Mouse (Mus musculus): ENCODE data around the gene Pex16.
"Not testable (repeated sequence)": the region's sequence is repeated elsewhere in the genome, so short reads cannot be mapped to it uniquely, and the experiment has no call there.

Pex16 gene

DNA sequence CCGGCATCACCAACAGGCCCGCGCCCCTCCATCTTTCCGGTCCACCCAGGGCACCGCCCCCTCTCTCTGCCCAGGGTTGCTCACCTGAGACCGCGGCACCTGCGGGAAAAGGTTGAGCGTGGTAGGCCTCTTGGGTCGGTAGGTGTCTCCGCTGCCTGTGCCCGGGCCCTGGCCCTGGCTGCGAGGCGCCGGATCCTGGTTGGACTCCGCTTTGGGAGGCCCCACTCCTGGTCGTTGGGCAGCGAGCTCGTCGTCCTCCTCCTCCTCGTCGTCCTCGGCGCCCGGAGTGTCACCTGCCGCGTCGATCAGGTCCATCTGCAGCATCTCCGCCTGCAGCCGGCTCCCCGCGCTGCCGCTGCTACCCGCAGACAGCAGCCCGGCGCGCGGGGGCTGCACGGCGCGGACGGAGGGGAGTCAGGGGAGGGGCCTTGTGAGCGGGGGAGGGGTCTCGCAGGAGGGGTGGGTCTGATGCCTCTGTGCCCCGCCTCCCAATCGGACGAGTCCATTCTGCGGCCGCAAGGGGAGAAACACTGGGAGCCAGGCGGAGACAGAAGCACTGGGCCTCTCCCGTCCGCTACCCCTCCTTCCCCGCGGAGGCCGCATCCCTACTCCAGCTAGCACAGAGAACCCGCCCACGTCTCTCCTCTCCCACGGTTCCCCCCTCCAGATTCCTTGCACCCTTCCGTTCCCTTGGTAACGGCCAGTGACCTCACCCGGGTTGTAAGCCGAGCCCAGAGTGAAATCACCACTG is 14.6 kb downstream of the Pex16 start:
- DNase-seq (ENCODE audit: low spot score in 2 of 2) = peak; percentile 22 to 37

DNA sequence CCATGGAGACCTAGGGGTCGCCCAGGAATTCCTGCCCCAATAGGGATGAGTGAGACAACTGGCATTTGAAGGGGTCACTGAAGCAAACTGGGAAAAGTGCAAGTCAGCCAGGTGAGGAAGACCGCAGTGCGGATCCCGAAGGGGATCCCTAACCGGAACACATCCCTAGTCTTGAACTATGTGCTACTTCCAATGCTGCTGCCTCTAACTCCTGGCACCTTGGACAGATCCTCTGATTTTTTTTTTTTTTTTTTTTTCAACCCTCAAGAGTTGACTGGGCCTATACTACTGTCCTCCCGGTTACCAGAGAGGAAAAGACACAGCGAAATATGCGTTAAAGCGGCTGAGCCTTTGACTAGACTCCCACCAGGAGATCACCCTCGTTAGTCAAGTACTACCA is 15.2 kb downstream of the Pex16 start:
- no peak for DNase-seq (ENCODE audit: low spot score in 2 of 2)

DNA sequence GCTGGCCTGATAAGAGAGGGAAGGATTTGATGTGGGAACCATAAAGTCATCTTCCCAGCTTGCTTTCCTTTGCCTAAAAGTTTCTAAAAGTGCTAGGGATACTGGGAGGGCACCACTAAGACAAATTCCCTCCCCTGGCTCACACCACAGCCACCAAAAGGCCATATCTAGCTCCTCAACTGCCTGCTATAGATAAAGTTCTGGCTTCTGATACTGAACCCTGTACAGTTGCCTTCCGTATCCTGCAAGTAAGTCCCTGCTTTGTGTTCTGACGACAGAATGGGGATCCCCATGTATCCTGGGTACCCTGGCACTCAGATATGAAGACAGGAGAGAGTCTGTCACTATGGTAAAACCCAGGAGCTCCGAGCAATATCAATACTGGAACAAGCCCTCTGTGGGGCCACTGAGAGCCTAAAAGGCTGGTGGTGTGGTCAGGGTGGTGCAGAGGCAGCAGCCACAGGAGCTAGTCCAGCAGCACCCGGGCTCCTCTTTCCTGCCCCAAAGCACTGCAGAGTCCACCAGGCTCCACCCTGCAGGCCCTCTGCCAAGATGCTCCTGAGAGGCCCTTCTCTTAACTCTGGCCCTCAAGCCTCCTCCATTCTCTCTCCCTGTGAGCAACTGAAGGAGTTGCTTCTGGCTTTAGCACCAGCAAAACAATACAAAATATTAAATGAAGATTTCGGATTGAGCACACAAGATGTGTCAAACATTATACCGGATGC is 15.9 kb downstream of the Pex16 start:
- DNase-seq (ENCODE audit: low spot score in 2 of 2) = no peak

DNA sequence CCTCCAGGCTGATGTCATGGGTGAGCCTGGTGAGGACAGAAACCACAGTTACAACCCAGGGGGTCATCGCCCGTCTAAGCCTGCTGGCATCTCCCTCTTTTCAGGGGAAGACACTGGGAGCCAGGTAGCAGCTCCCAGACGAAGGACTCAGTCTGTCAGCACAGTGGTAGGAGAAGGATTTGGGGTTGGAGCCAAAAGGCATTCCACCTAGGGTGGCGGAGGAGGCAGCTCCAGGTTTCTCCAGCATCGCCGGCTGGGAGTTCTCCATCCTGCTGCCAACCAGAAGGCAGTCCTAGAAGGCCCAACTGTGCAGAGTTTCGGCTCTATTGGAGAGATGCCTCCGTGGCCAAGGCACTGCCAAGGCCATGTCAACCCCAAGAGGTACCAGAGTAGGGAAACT is 16.6 kb downstream of the Pex16 start:
- DNase-seq (ENCODE audit: low spot score in 2 of 2) = no peak

DNA sequence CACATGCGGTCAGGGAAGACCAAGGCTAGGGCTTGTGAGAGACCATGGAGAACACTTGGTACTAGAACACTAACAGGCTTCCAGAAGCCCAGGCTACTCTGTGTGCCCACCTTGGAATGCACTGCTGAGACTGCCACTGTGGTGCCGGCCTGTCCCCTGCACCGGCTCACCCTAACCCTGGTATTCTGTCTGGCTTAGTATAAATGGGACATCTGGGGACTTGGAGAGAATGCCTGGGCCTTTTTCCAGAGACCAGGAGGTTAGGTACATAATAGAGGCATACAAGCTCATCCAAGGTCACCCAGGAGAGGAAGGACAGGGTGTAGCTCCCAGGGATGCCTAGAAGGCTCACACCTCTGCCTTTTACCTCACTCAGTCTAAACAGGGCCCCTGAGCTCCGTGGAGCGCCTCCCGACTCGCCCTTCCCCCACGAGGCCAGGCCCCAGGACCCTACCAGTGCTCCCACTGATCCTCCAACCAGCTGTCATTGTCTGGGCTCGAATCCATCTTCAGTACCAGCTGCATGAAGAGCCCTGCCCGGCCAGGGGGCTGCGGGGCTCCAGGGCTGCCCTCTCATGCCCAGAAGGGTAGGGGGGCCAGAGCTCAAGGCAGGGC is 17.3 kb downstream of the Pex16 start:
- DNase-seq (ENCODE audit: low spot score in 2 of 2) = no peak

DNA sequence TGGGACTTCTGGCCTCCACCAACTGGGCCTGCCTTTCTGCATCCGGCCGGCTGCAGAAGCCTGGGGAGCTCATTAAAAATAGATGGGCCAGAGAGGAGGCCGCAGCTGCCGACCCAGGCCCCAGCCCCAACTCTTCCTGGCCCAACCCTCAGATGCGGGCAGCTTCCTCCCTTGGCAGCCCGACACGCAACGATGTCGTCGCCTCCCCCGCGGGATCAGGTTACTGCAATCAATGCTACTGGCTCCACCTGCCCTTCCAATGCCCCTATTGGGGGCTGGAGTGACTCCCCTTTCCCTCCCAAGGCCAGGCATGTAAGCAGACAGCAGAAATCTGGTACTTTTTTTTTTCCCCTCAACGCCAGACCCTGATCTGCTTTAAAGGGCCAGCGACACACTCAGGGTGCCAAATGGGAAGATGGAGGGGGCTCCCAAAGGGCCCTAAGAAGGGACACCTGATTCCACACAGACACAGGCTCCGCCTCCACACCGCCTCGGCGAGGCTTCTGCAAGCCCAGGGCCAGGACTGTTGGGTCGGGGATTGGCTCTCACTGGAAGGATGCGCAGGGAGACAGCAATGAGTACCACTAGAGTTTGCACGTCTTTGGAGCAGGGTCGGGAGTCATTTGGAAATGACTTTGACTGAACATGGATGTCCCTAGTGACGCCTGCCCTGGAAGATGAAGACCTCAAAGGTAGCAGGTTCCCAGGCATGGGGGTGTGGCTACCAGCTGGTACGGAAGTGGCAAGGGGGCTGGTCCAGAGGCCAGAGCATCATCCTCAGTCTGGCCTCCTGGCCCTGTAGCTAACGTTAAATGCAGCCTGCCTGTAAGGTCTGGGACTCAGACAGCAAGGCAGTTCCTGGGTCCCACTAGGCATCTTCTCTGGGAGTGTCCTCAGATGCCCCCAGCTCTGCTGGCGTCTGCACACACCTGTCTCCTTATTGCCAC is 18.1 kb downstream of the Pex16 start:
- DNase-seq (ENCODE audit: low spot score in 2 of 2) = no peak

DNA sequence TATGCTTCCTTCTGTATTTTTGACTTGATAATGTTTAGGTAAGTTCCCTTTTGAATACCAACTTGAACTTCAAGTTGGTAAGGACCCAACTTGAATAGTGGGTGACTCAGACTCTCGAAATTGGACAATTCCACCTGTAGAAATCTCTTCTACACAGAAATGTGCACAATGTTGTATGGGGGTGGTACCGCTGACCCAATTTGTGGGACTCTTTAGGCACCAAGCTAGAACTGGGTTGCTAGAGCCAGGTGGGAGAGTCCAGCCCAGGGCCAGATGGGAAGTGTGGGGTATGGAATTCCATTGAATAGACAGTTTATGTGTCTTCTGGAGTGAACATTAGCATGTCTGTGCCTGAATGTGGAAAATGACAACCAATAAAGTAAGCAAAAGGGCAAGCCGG is 21.1 kb downstream of the Pex16 start:
- DNase-seq (ENCODE audit: low spot score in 2 of 2) = no peak

DNA sequence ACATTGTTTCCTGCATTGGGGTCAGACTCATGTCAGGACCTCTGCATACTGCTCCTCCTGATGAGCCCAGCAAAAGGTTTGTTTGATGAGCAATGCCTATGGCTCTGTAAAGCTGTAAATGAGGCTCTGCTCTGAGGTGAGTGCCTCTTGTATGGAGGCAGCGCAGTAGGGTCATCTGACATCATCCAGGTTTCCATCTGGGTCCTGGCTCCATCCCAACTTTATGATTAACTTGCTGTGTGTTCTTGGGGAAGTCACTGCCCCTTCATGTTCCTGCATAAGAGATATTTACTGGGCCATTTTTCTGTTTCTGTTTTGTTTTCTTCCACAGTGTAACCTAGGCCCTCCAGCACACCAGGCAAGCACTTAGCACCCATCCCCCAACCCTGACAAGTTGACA is 23.0 kb downstream of the Pex16 start:
- DNase-seq (ENCODE audit: low spot score in 2 of 2) = no peak

DNA sequence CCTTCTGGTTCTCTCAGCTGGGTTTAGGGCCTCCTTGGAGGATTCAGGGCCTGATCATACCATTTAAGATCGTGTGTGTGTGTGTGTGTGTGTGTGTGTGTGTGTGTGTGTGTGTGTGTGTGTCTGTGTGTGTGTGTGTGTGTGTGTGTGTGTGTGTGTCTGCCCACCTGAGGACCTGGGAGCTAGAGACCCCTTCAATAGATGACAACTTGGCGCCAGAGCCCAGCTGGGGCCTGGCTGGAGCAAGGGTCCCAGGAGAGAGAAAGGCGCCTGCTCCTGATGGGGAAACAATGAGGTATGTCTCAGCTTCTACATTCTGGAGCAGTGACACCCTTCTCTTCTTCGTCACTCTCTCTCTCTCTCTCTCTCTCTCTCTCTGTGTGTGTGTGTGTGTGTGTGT is 25.4 kb downstream of the Pex16 start:
- not testable (repeated sequence) for DNase-seq (ENCODE audit: low spot score in 2 of 2)

DNA sequence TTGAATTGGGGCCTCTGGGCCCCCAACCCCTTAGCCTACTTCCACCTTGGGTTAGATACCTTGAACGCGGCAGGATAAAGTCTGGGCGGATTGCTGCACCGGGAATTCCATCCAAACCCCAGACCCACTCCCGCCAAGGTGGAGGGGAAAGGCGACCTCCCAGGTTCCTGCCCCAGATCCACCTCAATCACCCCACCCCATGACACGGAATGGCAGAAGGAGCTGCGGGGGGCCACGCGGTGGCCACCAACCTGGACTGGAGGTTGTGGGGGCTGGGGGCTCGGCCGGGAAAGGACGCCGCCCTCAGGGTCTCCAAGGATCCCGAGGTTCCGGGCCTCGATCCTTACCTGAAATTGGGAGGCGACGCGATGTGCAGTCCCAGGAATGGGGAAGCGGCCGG is 26.2 kb downstream of the Pex16 start:
- no peak for DNase-seq (ENCODE audit: low spot score in 2 of 2)

DNA sequence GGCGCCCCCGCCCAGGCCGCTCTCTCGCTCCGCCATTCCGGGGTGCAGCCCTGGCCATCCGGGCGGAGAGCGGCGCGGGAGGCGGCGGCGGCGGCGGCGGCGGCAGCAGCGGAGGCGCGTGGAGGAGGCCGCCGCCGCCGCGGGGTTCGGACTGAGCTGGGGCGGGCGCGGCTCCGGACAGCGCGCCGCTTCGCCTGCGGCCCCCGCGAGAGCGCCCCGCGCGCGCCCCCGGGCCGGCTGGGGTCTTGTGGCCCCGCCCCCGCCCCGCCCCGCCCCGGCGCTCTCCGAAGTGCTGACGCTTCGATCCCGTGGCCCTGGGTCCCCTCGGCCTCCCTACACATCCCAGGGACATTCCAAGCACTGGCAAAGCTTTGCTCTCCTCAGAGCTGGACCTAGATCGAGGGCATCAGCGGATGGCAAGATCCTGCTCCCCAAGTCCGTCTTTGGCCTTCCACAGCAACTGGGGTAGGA is 26.6 kb downstream of the Pex16 start, which contains the start of gene Mapk8ip1:
Mapk8ip1 (minus strand) TSS at position 173 of the 471 bp plus-strand sequence.
- DNase-seq (ENCODE audit: low spot score in 2 of 2) = no peak

DNA sequence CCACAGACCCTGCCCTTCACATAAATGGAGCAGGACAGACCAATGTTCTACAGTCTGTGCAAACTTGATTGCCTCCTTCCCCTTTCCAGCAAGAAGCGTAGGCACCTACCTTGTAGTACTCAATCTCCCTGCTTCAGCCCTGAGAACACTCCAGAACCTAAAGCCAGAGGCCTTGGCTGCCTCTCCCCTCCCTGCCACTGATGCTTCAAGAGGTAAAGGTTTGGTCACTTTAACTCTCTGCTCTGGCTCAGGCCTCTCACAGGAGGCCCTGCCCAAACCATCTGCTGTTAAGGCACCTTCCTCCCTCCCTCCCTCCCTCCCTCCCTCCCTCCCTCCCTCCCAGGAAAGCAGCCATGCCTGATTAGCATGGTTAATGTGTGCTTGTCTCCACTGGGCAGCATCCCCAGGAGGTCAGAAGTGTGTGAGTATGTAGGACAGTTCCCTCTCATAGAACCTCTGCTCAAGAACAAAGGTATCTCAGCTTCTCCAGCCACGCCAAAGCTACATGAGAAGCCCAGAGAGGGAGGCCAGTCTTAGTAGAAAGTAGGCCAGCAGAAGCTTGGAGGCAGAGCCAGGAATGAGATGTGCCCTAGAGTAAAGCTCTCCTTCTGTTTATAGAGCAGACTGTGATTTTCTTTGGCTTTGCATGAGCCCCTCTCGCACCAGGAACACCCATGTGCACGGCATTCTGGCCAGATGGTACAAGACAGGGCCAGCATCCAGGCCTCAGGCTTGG is 28.3 kb downstream of the Pex16 start:
- DNase-seq (ENCODE audit: low spot score in 2 of 2) = no peak

DNA sequence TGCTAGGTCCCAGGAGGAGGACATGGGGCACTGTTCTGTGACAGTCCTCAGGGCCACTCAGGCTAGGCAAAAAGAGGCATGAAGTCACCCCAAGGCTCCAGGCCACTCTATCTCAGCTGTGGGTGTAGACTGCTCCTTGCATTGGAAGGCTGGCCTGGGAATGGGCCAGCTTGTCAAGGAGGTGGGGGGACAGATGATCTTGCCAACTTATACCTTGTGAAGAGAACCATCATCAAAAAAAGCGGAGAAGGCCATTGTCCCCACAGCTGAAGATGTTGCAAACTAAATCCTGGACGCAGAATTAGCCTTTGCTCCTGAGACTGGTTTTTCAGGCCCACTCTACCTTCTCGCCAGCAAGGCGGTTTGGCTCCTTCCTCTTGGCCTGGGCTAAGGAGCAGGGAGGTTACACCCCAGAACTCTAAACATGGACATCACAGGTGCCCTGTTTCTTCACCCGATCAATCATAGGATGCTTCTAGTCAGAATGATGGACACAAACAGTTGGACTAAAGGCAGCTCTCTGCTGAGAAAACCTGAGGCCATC is 29.4 kb downstream of the Pex16 start:
- DNase-seq (ENCODE audit: low spot score in 2 of 2) = no peak

DNA sequence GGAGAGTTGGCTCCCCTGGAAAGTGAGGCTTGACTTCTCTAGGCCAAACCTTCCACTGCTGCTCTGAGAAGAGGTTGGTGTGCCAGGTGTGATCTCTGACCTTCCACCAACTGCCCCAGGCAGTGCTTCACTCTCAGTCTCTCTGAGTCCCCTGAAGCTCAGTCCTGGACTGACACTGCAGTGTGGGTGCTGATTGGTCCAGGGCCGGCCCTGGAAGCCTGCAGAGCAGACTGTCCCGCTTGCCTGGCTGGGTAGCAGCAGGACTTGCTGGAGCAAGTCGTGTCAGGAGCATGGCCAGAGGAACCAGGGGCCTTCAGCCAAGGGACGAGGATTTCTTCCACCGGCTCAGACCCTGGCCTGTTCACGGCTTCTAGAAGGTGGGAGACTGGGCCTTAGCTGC is 30.3 kb downstream of the Pex16 start:
- DNase-seq (ENCODE audit: low spot score in 2 of 2) = no peak

DNA sequence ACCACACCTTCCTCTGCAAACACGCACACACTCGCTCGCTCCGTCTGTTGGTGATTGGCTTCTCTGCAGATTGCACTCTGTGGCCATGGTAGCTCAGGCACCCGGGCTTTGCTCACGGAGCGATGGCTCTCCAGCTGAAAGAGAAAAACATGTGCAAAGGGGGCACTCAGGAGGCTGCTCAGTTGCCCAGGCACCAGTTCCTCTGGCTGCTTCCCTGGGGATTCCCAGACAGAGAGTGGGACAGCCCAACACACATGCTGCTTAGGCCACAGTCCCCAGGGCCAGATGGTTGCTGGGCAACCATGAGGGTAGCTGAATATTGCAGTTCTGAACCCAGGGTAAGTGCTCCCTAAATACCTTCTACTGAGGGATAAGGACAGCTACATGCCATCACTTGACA is 31.2 kb downstream of the Pex16 start:
- no peak for DNase-seq (ENCODE audit: low spot score in 2 of 2)

DNA sequence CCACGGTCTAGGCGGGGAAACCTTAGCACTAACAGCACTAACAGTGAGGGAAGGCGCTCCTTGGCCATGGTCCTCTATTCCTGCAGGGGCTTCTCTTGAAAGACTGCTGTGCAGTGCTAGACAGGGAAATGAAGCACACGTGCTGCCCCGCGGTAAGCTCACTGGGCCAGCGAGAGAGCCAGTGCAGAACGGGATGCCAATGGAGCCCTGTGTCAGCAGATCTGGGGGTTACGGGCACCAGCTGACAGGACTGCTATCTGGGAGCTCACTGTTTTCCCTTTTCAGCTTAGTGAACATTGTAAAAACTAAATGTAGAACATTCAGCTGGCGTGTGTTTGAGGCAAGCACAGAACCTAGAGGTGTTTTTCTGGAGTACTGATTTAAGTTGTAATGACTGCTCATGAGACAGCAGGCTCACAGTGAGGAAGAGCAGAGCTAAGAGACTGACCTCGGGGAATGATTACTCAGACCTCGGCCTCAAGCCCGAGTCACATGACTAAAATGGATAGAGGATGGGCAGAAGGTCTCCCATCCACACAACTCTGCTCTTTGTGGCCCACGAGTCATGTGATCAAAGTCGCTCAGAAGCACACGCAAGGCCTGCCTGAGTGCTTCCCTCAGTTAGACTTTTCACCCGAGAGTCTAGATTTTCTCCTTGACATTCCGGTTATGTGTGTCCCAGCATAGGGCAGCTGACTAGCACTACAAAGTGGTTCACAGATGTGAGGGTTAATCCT is 34.0 kb downstream of the Pex16 start:
- no peak for DNase-seq (ENCODE audit: low spot score in 2 of 2)

DNA sequence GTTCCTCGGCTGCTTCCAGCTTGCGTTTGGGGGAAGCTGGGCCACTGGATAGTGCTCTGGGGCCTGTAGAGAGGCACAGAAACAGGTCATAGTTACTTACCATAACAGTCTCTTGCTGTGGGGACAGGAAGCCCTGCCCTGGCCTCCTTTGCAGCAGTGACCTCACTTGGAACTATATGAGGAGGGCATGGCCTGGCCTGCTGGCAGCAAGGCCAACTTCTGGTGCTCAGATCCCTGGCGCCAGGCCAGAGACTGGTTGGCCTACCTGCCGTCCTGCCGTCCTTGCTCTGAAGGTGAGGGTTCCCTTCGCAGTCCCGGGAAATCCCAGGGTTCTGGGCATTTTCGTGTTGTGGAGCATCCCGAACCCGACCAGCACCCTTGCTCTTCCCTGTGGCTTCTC is 37.2 kb downstream of the Pex16 start:
- no peak for DNase-seq (ENCODE audit: low spot score in 2 of 2)

DNA sequence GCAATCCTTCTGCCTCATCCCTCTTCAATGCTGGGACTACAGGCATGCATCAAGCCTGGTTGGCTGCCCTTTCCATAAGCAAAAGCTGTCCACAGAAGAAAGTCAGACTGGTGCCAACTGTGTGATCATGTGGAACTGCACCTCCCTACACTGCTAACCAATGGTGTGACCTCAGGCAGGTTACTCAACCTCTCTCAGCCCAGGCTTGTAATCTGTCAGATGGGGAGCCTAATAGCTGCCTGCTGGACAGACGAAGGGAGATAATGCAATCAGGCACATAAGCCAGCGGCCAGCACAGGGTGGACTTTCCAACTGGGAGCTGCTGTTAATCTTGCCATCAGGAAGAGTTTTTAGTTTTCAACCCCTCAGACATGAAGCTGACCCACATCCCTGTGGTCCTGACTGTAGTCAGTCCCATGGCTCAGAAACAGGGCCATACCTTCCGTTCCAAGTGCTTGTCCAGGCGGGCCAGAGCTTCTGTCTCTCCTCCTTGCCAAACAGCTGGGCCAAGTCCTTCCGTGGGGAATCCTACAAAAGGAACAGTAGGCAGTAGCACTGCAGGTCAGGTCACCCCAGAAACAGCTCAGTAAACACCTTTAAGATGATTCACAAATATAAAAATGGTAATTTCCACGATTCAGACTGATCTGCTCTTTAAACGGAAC is 47.4 kb downstream of the Pex16 start:
- no peak for DNase-seq (ENCODE audit: low spot score in 2 of 2)

DNA sequence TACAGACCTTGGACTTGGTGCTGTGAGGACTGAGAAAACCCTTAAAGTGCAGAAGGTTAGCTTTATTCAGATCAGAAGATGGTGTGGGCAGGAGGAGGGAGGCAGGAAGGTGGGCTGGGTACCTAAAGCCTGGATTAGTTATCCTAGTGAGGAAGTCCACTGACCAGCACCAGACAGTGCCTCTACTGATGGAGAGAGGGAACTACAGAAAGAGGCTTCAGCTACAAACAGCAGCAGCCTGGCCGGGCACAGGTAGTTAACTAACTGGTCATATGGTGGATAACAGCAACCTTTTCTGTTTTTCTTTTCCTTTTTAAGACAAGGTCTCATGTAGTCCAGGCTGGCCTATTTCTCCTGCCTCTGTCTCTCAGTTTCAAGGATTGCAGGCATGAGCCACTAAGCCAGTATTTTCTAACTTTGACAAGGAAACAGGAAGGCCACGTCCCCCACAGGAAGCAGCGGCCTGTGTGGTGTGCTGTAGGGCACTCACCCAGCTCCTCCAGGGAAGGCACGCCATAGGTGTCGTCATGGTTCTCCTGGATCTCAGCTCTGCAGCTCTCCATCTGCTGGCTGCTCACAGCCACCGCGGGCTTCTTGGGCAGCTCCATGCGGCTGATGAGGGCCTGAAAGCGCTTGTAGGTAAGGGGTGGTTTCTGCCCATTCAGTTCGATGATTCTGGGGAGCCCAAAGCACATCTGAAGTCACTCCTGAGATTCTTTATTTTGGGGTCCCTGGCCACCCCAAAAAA is 48.1 kb downstream of the Pex16 start:
- no peak for DNase-seq (ENCODE audit: low spot score in 2 of 2)

Data from spleen, postnatal 36 days (tissue).